Mouse (Mus musculus): ENCODE measurements around the gene Slc24a3. TPM values are rescaled to one million over a fixed set of nuclear protein-coding genes. Genes with fewer than 3 reads are reported as not detected.

Gene Slc24a3
- polyA plus RNA-seq, 2 experiments: 0.58 TPM

- ATAC-seq (ENCODE audit: insufficient read depth): no peak
- TF ChIP-seq EP300 (IDR thresholded peaks at IDR 0.05; ENCODE audit: low read depth) (no peak), CTCF (IDR thresholded peaks at IDR 0.05; ENCODE audit: low read depth) (no peak)
- Histone ChIP-seq H3K4me1 (replicated peaks; ENCODE audit: control insufficient read depth in 2 of 2, insufficient read depth in 2 of 2, low read length in 1 of 2) (peaks cover 0 to 5% of the 10 kb centered on the region in 2 experiments; a peak in 1 of 4 replicates), H3K9ac (replicated peaks) (no peak overlapping the region), H3K4me3 (ENCODE audit: insufficient read depth in 1 of 2, low read depth in 2 of 2, low read length in 2 of 2) (no peak overlapping the region), H3K27ac (no peak overlapping the region), H3K9me3 (ENCODE audit: control insufficient read depth, low read length) (no peaks in the 10 kb centered on the region), H3K4me2 (ENCODE audit: low read depth) (no peak overlapping the region), H3K27me3 (ENCODE audit: control insufficient read depth, insufficient read depth, low read length) (no peaks in the 10 kb centered on the region), H3K36me3 (replicated peaks; ENCODE audit: control insufficient read depth, insufficient read depth, low read depth) (no peaks in the 10 kb centered on the region)
- DNase-seq (ENCODE audit: low read depth in 3 of 3, low spot score in 3 of 3): no peak
- WGBS (ENCODE audit: insufficient replicate concordance): 66% methylated on average over 8 of the region's 8 CpGs
These were observed 397.0 kb downstream of the Slc24a3 start for GRCm38 (mm10) chr2:145564596-145564995.

- TF ChIP-seq EP300 (IDR thresholded peaks at IDR 0.05; ENCODE audit: low read depth) (no peak), CTCF (IDR thresholded peaks at IDR 0.05; ENCODE audit: low read depth) (no peak)
- Histone ChIP-seq H3K4me2 (ENCODE audit: low read depth) (no peak overlapping the region), H3K9me3 (ENCODE audit: control insufficient read depth, low read length) (no peaks in the 10 kb centered on the region), H3K4me1 (replicated peaks; ENCODE audit: control insufficient read depth in 2 of 2, insufficient read depth in 2 of 2, low read length in 1 of 2) (peaks cover 0 to 5% of the 10 kb centered on the region in 2 experiments; a peak in 1 of 4 replicates), H3K9ac (replicated peaks) (no peak overlapping the region), H3K4me3 (ENCODE audit: insufficient read depth in 1 of 2, low read depth in 2 of 2, low read length in 2 of 2) (no peak overlapping the region), H3K27ac (no peak overlapping the region), H3K27me3 (ENCODE audit: control insufficient read depth, insufficient read depth, low read length) (no peaks in the 10 kb centered on the region), H3K36me3 (replicated peaks; ENCODE audit: control insufficient read depth, insufficient read depth, low read depth) (no peaks in the 10 kb centered on the region)
- ATAC-seq (ENCODE audit: insufficient read depth) (no peak), DNase-seq (ENCODE audit: low read depth in 3 of 3, low spot score in 3 of 3) (no peak)
- 52% methylated on average over 2 of the region's 2 CpGs for WGBS (ENCODE audit: insufficient replicate concordance)
These were observed 399.4 kb downstream of the Slc24a3 start for GRCm38 (mm10) chr2:145566904-145567303.

- Histone ChIP-seq H3K9ac (replicated peaks) (no peak overlapping the region), H3K27me3 (ENCODE audit: control insufficient read depth, insufficient read depth, low read length) (no peaks in the 10 kb centered on the region), H3K4me1 (replicated peaks; ENCODE audit: control insufficient read depth in 2 of 2, insufficient read depth in 2 of 2, low read length in 1 of 2) (no peaks in the 10 kb centered on the region), H3K36me3 (replicated peaks; ENCODE audit: control insufficient read depth, insufficient read depth, low read depth) (no peaks in the 10 kb centered on the region), H3K4me3 (ENCODE audit: insufficient read depth in 1 of 2, low read depth in 2 of 2, low read length in 2 of 2) (no peak overlapping the region), H3K4me2 (ENCODE audit: low read depth) (no peak overlapping the region), H3K27ac (no peak overlapping the region), H3K9me3 (ENCODE audit: control insufficient read depth, low read length) (no peaks in the 10 kb centered on the region)
- 56% methylated on average over 3 of the region's 3 CpGs for WGBS (ENCODE audit: insufficient replicate concordance)
- DNase-seq (ENCODE audit: low read depth in 3 of 3, low spot score in 3 of 3): no peak
- ATAC-seq (ENCODE audit: insufficient read depth): no peak
- TF ChIP-seq CTCF (IDR thresholded peaks at IDR 0.05; ENCODE audit: low read depth) (no peak), EP300 (IDR thresholded peaks at IDR 0.05; ENCODE audit: low read depth) (no peak)
These were observed 404.4 kb downstream of the Slc24a3 start for GRCm38 (mm10) chr2:145571943-145572342.

GRCm38 (mm10) chr2:145574148-145574547 is 406.6 kb downstream of the Slc24a3 start:
- Histone ChIP-seq H3K36me3 (replicated peaks; ENCODE audit: control insufficient read depth, insufficient read depth, low read depth) (no peaks in the 10 kb centered on the region), H3K4me3 (ENCODE audit: insufficient read depth in 1 of 2, low read depth in 2 of 2, low read length in 2 of 2) (no peak overlapping the region), H3K9me3 (ENCODE audit: control insufficient read depth, low read length) (no peaks in the 10 kb centered on the region), H3K27ac (no peak overlapping the region), H3K4me2 (ENCODE audit: low read depth) (no peak overlapping the region), H3K9ac (replicated peaks) (no peak overlapping the region), H3K27me3 (ENCODE audit: control insufficient read depth, insufficient read depth, low read length) (no peaks in the 10 kb centered on the region), H3K4me1 (replicated peaks; ENCODE audit: control insufficient read depth in 2 of 2, insufficient read depth in 2 of 2, low read length in 1 of 2) (no peaks in the 10 kb centered on the region)
- WGBS (ENCODE audit: insufficient replicate concordance): 42% methylated on average over 4 of the region's 4 CpGs
- DNase-seq (ENCODE audit: low read depth in 3 of 3, low spot score in 3 of 3): no peak
- ATAC-seq (ENCODE audit: insufficient read depth): no peak
- TF ChIP-seq EP300 (IDR thresholded peaks at IDR 0.05; ENCODE audit: low read depth): no peak
- no peak for TF ChIP-seq CTCF (IDR thresholded peaks at IDR 0.05; ENCODE audit: low read depth)

GRCm38 (mm10) chr2:145583103-145583502 is 415.5 kb downstream of the Slc24a3 start:
- DNase-seq (ENCODE audit: low read depth in 3 of 3, low spot score in 3 of 3): no peak
- H3K9me3 ChIP-seq (ENCODE audit: control insufficient read depth, low read length): no peaks in the 10 kb centered on the region
- no peak overlapping the region for H3K4me2 ChIP-seq (ENCODE audit: low read depth)
- no peaks in the 10 kb centered on the region for H3K4me1 ChIP-seq (replicated peaks; ENCODE audit: control insufficient read depth in 2 of 2, insufficient read depth in 2 of 2, low read length in 1 of 2)
- no peak overlapping the region for H3K9ac ChIP-seq (replicated peaks)
- no peak for TF ChIP-seq EP300 (IDR thresholded peaks at IDR 0.05; ENCODE audit: low read depth)
- no peak for TF ChIP-seq CTCF (IDR thresholded peaks at IDR 0.05; ENCODE audit: low read depth)
- WGBS (ENCODE audit: insufficient replicate concordance): 56% methylated on average over 3 of the region's 3 CpGs
- H3K27me3 ChIP-seq (ENCODE audit: control insufficient read depth, insufficient read depth, low read length): no peaks in the 10 kb centered on the region
- no peak for ATAC-seq (ENCODE audit: insufficient read depth)
- H3K4me3 ChIP-seq (ENCODE audit: insufficient read depth in 1 of 2, low read depth in 2 of 2, low read length in 2 of 2): no peak overlapping the region
- no peak overlapping the region for H3K27ac ChIP-seq
- H3K36me3 ChIP-seq (replicated peaks; ENCODE audit: control insufficient read depth, insufficient read depth, low read depth): no peaks in the 10 kb centered on the region

Measured in liver, embryonic 14.5 days (tissue).